Mouse (Mus musculus): ENCODE results near the gene Gm20388. TPM values are rescaled to one million over a fixed set of nuclear protein-coding genes. Genes with fewer than 3 reads are reported as not detected.
A peak's percentile ranks its signal among the peaks of the same experiment; 100 is the strongest.

The Gm20388 gene
- polyA plus RNA-seq, 1 experiment from 2014 or later = not detected

DNA sequence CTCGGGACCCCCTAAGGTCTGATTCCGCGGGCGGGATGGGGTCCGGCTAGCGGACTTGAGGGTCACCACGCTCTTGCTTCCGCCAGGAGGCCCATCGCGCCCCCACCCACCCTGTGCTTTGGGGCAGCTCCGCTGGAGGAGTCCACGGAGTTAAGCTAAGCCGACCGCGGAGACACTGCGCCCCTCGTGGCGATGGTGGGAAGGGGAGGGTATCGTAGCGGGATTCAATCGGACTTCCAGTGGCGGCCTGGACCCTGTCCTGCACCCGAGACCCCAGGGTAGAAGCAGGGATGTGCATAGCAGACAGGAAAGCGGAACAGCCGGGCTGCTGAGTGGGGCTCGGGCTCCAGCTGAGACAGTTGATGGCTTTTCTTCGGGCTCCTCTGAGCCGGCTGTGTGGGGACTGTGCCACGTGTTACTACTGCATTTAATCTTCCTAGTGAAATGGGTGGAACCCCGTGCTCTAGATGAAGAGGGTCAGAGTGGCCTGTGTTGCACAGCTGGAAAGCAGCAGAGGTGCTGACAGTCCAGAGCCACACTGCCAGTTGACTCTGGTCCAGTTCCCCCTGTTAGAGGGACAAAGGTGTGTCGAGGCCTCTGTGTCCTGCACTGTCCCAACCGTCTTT, 2320.2 kb downstream of the Gm20388 start:
- H3K27ac ChIP-seq (ENCODE audit: low read depth, low read length) = no peak overlapping the region
- WGBS = 5% methylated on average over 32 of the region's 32 CpGs

DNA sequence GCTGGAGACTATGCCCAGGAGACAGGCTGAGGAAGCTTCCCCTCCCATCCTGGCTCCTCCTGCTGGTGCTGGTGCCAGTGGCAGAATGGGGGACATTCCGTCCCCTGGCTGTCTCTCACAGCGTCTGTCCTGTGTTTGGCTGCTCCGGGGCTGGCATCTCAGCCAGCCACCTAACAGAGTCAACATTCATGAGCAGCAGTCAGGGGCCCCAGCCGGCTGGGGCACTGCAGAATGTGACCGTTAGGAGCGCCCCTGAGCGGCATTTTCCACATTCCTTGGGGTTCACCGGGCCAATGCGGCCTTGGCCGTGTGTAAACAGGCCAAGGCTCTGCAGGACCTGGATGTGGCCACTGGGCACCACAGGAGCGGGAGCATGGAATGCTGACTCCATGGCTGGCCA, 2323.4 kb downstream of the Gm20388 start:
- Histone ChIP-seq H3K9me3 (ENCODE audit: control insufficient read depth, low read length) (no peaks in the 10 kb centered on the region), H3K4me3 (ENCODE audit: low read depth, low read length) (no peak overlapping the region), H3K27ac (ENCODE audit: low read depth, low read length) (no peak overlapping the region), H3K9ac (ENCODE audit: low read length) (no peak overlapping the region), H3K27me3 (ENCODE audit: control insufficient read depth, insufficient read depth, low read length) (peaks cover 24% of the 10 kb centered on the region), H3K4me2 (no peak overlapping the region), H3K36me3 (ENCODE audit: control insufficient read depth, insufficient read depth, low read length) (no peaks in the 10 kb centered on the region), H3K4me1 (ENCODE audit: control insufficient read depth, insufficient read depth, low read length) (peaks cover 14% of the 10 kb centered on the region)
- ATAC-seq (ENCODE audit: low FRiP score) (no peak), DNase-seq (ENCODE audit: low spot score, missing footprints) (peak; percentile 85)
- WGBS = 35% methylated on average over 11 of the region's 11 CpGs

More for the DNA sequence above, 2320.2 kb downstream of the Gm20388 start:
- peak; percentile 72 for ATAC-seq (ENCODE audit: low FRiP score)
- peak overlapping the region; percentile 95 for H3K4me2 ChIP-seq
- no peaks in the 10 kb centered on the region for H3K9me3 ChIP-seq (ENCODE audit: control insufficient read depth, low read length)
- peaks cover 14% of the 10 kb centered on the region for H3K4me1 ChIP-seq (ENCODE audit: control insufficient read depth, insufficient read depth, low read length)
- peaks cover 29% of the 10 kb centered on the region for H3K27me3 ChIP-seq (ENCODE audit: control insufficient read depth, insufficient read depth, low read length)
- H3K9ac ChIP-seq (ENCODE audit: low read length) = no peak overlapping the region
- H3K36me3 ChIP-seq (ENCODE audit: control insufficient read depth, insufficient read depth, low read length) = no peaks in the 10 kb centered on the region
- DNase-seq (ENCODE audit: low spot score, missing footprints) = peak; percentile 99
- H3K4me3 ChIP-seq (ENCODE audit: low read depth, low read length) = peak overlapping the region; percentile 51

GRCm38 (mm10) chr8:122236521-122236920, 2325.9 kb downstream of the Gm20388 start:
- peaks cover 2% of the 10 kb centered on the region; the same call in 1 of the 2 replicates for H3K27me3 ChIP-seq (ENCODE audit: control insufficient read depth, insufficient read depth, low read length)
- H3K9me3 ChIP-seq (ENCODE audit: control insufficient read depth, low read length) = no peaks in the 10 kb centered on the region
- peaks cover 4% of the 10 kb centered on the region for H3K4me1 ChIP-seq (ENCODE audit: control insufficient read depth, insufficient read depth, low read length)
- WGBS = 94% methylated on average over 3 of the region's 3 CpGs
- no peak overlapping the region for H3K4me3 ChIP-seq (ENCODE audit: low read depth, low read length)
- ATAC-seq (ENCODE audit: low FRiP score) = no peak
- H3K4me2 ChIP-seq = no peak overlapping the region
- no peak overlapping the region for H3K9ac ChIP-seq (ENCODE audit: low read length)
- H3K36me3 ChIP-seq (ENCODE audit: control insufficient read depth, insufficient read depth, low read length) = no peaks in the 10 kb centered on the region
- no peak for DNase-seq (ENCODE audit: low spot score, missing footprints)
- H3K27ac ChIP-seq (ENCODE audit: low read depth, low read length) = no peak overlapping the region

DNA sequence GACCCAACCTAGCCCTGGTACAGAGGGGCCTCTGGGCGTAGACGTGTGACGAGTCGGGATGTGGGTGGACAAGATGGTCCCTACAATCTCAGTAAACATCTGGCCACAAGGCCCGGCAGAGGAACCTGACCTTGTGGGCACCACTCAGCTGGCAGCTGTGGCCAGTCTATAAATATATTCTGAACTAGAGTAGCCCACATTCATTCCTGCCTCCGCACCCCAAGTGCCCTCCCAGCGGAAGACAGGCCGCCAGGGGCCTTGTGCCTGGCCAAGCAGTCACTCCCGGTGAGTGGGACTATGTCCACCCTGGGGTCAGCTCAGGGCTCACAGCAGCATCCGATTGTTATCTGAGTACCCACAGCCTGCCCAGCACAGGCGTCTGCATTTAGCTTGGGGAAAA, 2327.6 kb downstream of the Gm20388 start:
- Histone ChIP-seq H3K9ac (ENCODE audit: low read length) (no peak overlapping the region), H3K4me1 (ENCODE audit: control insufficient read depth, insufficient read depth, low read length) (no peaks in the 10 kb centered on the region), H3K36me3 (ENCODE audit: control insufficient read depth, insufficient read depth, low read length) (no peaks in the 10 kb centered on the region), H3K27ac (ENCODE audit: low read depth, low read length) (no peak overlapping the region), H3K27me3 (ENCODE audit: control insufficient read depth, insufficient read depth, low read length) (no peaks in the 10 kb centered on the region), H3K4me3 (ENCODE audit: low read depth, low read length) (no peak overlapping the region), H3K9me3 (ENCODE audit: control insufficient read depth, low read length) (no peaks in the 10 kb centered on the region), H3K4me2 (no peak overlapping the region)
- WGBS = 84% methylated on average over 11 of the region's 11 CpGs
- ATAC-seq (ENCODE audit: low FRiP score) = no peak
- peak; percentile 53 for DNase-seq (ENCODE audit: low spot score, missing footprints)

GRCm38 (mm10) chr8:122238731-122239130, 2328.1 kb downstream of the Gm20388 start:
- Histone ChIP-seq H3K4me2 (no peak overlapping the region), H3K27me3 (ENCODE audit: control insufficient read depth, insufficient read depth, low read length) (no peaks in the 10 kb centered on the region), H3K4me3 (ENCODE audit: low read depth, low read length) (no peak overlapping the region), H3K36me3 (ENCODE audit: control insufficient read depth, insufficient read depth, low read length) (no peaks in the 10 kb centered on the region), H3K9me3 (ENCODE audit: control insufficient read depth, low read length) (no peaks in the 10 kb centered on the region), H3K4me1 (ENCODE audit: control insufficient read depth, insufficient read depth, low read length) (no peaks in the 10 kb centered on the region), H3K27ac (ENCODE audit: low read depth, low read length) (no peak overlapping the region), H3K9ac (ENCODE audit: low read length) (no peak overlapping the region)
- 71% methylated on average over 8 of the region's 8 CpGs for WGBS
- peak; percentile 35 for DNase-seq (ENCODE audit: low spot score, missing footprints)
- ATAC-seq (ENCODE audit: low FRiP score) = no peak

GRCm38 (mm10) chr8:122240241-122241026, 2329.8 kb downstream of the Gm20388 start:
- no peak overlapping the region for H3K9ac ChIP-seq (ENCODE audit: low read length)
- H3K9me3 ChIP-seq (ENCODE audit: control insufficient read depth, low read length) = no peaks in the 10 kb centered on the region
- H3K4me1 ChIP-seq (ENCODE audit: control insufficient read depth, insufficient read depth, low read length) = no peaks in the 10 kb centered on the region
- H3K4me2 ChIP-seq = no peak overlapping the region
- H3K4me3 ChIP-seq (ENCODE audit: low read depth, low read length) = no peak overlapping the region
- peak; percentile 37 for DNase-seq (ENCODE audit: low spot score, missing footprints)
- 87% methylated on average over 16 of the region's 16 CpGs for WGBS
- H3K36me3 ChIP-seq (ENCODE audit: control insufficient read depth, insufficient read depth, low read length) = no peaks in the 10 kb centered on the region
- H3K27ac ChIP-seq (ENCODE audit: low read depth, low read length) = no peak overlapping the region
- no peak for ATAC-seq (ENCODE audit: low FRiP score)
- no peaks in the 10 kb centered on the region for H3K27me3 ChIP-seq (ENCODE audit: control insufficient read depth, insufficient read depth, low read length)

GRCm38 (mm10) chr8:122243310-122243709, 2332.7 kb downstream of the Gm20388 start:
- ATAC-seq (ENCODE audit: low FRiP score) = no peak
- no peak overlapping the region for H3K9ac ChIP-seq (ENCODE audit: low read length)
- DNase-seq (ENCODE audit: low spot score, missing footprints) = peak; percentile 23
- no peak overlapping the region for H3K4me2 ChIP-seq
- no peak overlapping the region for H3K27ac ChIP-seq (ENCODE audit: low read depth, low read length)
- no peaks in the 10 kb centered on the region for H3K36me3 ChIP-seq (ENCODE audit: control insufficient read depth, insufficient read depth, low read length)
- H3K27me3 ChIP-seq (ENCODE audit: control insufficient read depth, insufficient read depth, low read length) = no peaks in the 10 kb centered on the region
- 85% methylated on average over 4 of the region's 4 CpGs for WGBS
- H3K4me1 ChIP-seq (ENCODE audit: control insufficient read depth, insufficient read depth, low read length) = no peaks in the 10 kb centered on the region
- no peaks in the 10 kb centered on the region for H3K9me3 ChIP-seq (ENCODE audit: control insufficient read depth, low read length)
- H3K4me3 ChIP-seq (ENCODE audit: low read depth, low read length) = no peak overlapping the region

DNA sequence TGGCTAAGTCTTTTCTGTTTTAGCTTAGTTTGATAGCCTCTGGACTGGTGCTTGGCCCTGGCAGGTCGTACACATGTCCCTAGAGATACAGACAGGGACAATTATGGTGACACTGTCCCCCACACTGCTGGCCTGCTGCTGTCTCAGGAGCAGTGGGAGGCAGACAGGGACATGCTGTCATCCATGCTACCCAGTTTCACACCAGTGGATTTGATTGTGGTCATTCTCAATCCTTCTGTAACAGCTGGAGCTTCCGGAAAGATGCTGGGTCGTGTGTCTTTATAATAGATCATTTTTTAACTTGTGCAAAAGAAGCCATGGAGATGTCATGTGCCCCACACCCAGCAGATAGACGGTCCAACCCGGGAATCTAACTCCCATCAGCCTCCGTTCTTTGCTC, 2334.5 kb downstream of the Gm20388 start:
- no peaks in the 10 kb centered on the region for H3K9me3 ChIP-seq (ENCODE audit: control insufficient read depth, low read length)
- H3K9ac ChIP-seq (ENCODE audit: low read length) = no peak overlapping the region
- H3K4me3 ChIP-seq (ENCODE audit: low read depth, low read length) = no peak overlapping the region
- no peak overlapping the region for H3K27ac ChIP-seq (ENCODE audit: low read depth, low read length)
- WGBS = 81% methylated on average over 6 of the region's 6 CpGs
- no peaks in the 10 kb centered on the region for H3K4me1 ChIP-seq (ENCODE audit: control insufficient read depth, insufficient read depth, low read length)
- no peaks in the 10 kb centered on the region for H3K27me3 ChIP-seq (ENCODE audit: control insufficient read depth, insufficient read depth, low read length)
- no peak overlapping the region for H3K4me2 ChIP-seq
- DNase-seq (ENCODE audit: low spot score, missing footprints) (peak; percentile 76), ATAC-seq (ENCODE audit: low FRiP score) (no peak)
- no peaks in the 10 kb centered on the region for H3K36me3 ChIP-seq (ENCODE audit: control insufficient read depth, insufficient read depth, low read length)

Measured in midbrain, embryonic 11.5 days (tissue).